Mouse (Mus musculus): ENCODE measurements at regions not wholly inside any gene's neighbourhood (a gene's known extent, or its start where the extent isn't known, plus 50 kb on each side); places are given as distances from the start of the nearest gene placed in this dataset.
A peak's percentile ranks its signal among the peaks of the same experiment; 100 is the strongest.
"Not testable (repeated sequence)": the region's sequence is repeated elsewhere in the genome, so short reads cannot be mapped to it uniquely, and the experiment has no call there.

GRCm38 (mm10) chr3:17592463-17592862, 355.7 kb upstream of the Cypt12 start:
- no peak overlapping the region for H3K27ac ChIP-seq
- WGBS = 26% methylated on average over 3 of the region's 3 CpGs
- peak; percentile 85 for ATAC-seq
- H3K9ac ChIP-seq = no peak overlapping the region
- H3K27me3 ChIP-seq = no peaks in the 10 kb centered on the region
- no peaks in the 10 kb centered on the region for H3K36me3 ChIP-seq (ENCODE audit: poor library complexity, severe bottlenecking)
- no peak overlapping the region for H3K4me3 ChIP-seq
- H3K9me3 ChIP-seq (replicated peaks) = no peaks in the 10 kb centered on the region
- no peak overlapping the region for H3K4me2 ChIP-seq
- 0 out of 2 replicates have a peak, but pooled peaks cover 3% of the 10 kb centered on the region for H3K4me1 ChIP-seq

- Histone ChIP-seq H3K4me3 (no peak overlapping the region), H3K27ac (no peak overlapping the region), H3K9ac (no peak overlapping the region), H3K4me1 (no peaks in the 10 kb centered on the region), H3K27me3 (no peaks in the 10 kb centered on the region), H3K4me2 (no peak overlapping the region), H3K36me3 (ENCODE audit: poor library complexity, severe bottlenecking) (no peaks in the 10 kb centered on the region), H3K9me3 (replicated peaks) (no peaks in the 10 kb centered on the region)
- no peak for ATAC-seq
- 65% methylated on average over 2 of the region's 2 CpGs for WGBS
These were observed 351.8 kb upstream of the Cypt12 start for GRCm38 (mm10) chr3:17596365-17596764.

GRCm38 (mm10) chr3:17613486-17613885, 334.7 kb upstream of the Cypt12 start:
- no peak overlapping the region for H3K27ac ChIP-seq
- peaks cover 36% of the 10 kb centered on the region for H3K27me3 ChIP-seq
- ATAC-seq = no peak
- no peak overlapping the region for H3K4me2 ChIP-seq
- H3K4me3 ChIP-seq = no peak overlapping the region
- no peak overlapping the region for H3K9ac ChIP-seq
- no peaks in the 10 kb centered on the region for H3K36me3 ChIP-seq (ENCODE audit: poor library complexity, severe bottlenecking)
- peaks cover 13% of the 10 kb centered on the region; the same call in 1 of the 2 replicates for H3K4me1 ChIP-seq
- no peaks in the 10 kb centered on the region for H3K9me3 ChIP-seq (replicated peaks)
- WGBS = 94% methylated on average over 1 of the region's 1 CpGs

GRCm38 (mm10) chr3:17616439-17617070, 331.7 kb upstream of the Cypt12 start:
- Histone ChIP-seq H3K9me3 (replicated peaks) (no peaks in the 10 kb centered on the region), H3K4me1 (peaks cover 13% of the 10 kb centered on the region; the same call in 1 of the 2 replicates), H3K4me3 (no peak overlapping the region), H3K27me3 (peaks cover 24% of the 10 kb centered on the region), H3K36me3 (ENCODE audit: poor library complexity, severe bottlenecking) (no peaks in the 10 kb centered on the region), H3K27ac (peak overlapping the region; percentile 31; the same call in 1 of the 2 replicates), H3K9ac (no peak overlapping the region), H3K4me2 (no peak overlapping the region)
- peak; percentile 95 for ATAC-seq
- 20% methylated on average over 2 of the region's 2 CpGs for WGBS

- peak overlapping the region; percentile 51 for H3K27ac ChIP-seq
These were observed 328.7 kb upstream of the Cypt12 start for GRCm38 (mm10) chr3:17619489-17619888.

GRCm38 (mm10) chr3:17619890-17620289, 328.3 kb upstream of the Cypt12 start:
- peak overlapping the region; percentile 19; the same call in 1 of the 2 replicates for H3K4me2 ChIP-seq

More at GRCm38 (mm10) chr3:17619489-17619888, 328.7 kb upstream of the Cypt12 start:
- Histone ChIP-seq H3K27me3 (peaks cover 21% of the 10 kb centered on the region), H3K4me1 (peaks cover 13% of the 10 kb centered on the region; the same call in 1 of the 2 replicates), H3K36me3 (ENCODE audit: poor library complexity, severe bottlenecking) (no peaks in the 10 kb centered on the region), H3K4me2 (peak overlapping the region; percentile 19; the same call in 1 of the 2 replicates), H3K9ac (no peak overlapping the region), H3K9me3 (replicated peaks) (no peaks in the 10 kb centered on the region), H3K4me3 (no peak overlapping the region)
- ATAC-seq = peak; percentile 31
- 21% methylated on average over 2 of the region's 2 CpGs for WGBS

DNA sequence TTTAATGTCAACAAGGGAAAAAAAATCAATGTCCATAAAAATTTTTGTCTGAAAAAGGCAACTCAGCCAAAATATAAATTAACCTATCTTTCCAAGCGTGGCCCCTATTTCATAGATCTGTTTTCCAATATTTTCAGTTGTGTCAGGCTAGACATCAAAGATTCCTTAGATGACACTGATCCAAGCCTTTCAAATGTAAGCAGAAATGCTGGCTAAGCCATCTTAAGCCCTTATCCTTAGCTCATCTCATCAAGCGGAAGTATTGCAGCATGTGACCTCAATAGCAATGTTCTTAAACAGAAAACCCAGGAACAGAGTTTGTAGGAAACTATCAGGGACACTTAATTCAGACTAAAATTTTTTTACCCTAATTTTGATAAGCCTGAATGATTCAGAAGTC, 327.8 kb upstream of the Cypt12 start:
- ATAC-seq = no peak
- H3K4me1 ChIP-seq = peaks cover 13% of the 10 kb centered on the region; the same call in 1 of the 2 replicates

More at GRCm38 (mm10) chr3:17619890-17620289, 328.3 kb upstream of the Cypt12 start:
- Histone ChIP-seq H3K4me1 (peaks cover 13% of the 10 kb centered on the region; the same call in 1 of the 2 replicates), H3K27ac (peak overlapping the region; percentile 51), H3K36me3 (ENCODE audit: poor library complexity, severe bottlenecking) (no peaks in the 10 kb centered on the region), H3K27me3 (peaks cover 20% of the 10 kb centered on the region), H3K4me3 (no peak overlapping the region), H3K9me3 (replicated peaks) (no peaks in the 10 kb centered on the region), H3K9ac (no peak overlapping the region)
- 39% methylated on average over 2 of the region's 2 CpGs for WGBS
- ATAC-seq = peak; percentile 82

GRCm38 (mm10) chr3:17632484-17632883, 315.7 kb upstream of the Cypt12 start:
- Histone ChIP-seq H3K9ac (no peak overlapping the region), H3K4me3 (no peak overlapping the region), H3K27ac (no peak overlapping the region), H3K4me1 (no peaks in the 10 kb centered on the region), H3K36me3 (ENCODE audit: poor library complexity, severe bottlenecking) (no peaks in the 10 kb centered on the region), H3K27me3 (peaks cover 3% of the 10 kb centered on the region; the same call in 1 of the 2 replicates), H3K4me2 (no peak overlapping the region), H3K9me3 (replicated peaks) (no peaks in the 10 kb centered on the region)
- 81% methylated on average over 3 of the region's 3 CpGs for WGBS
- ATAC-seq = peak; percentile 68; the same call in 1 of the 2 replicates

More for the DNA sequence above, 327.8 kb upstream of the Cypt12 start:
- WGBS = 66% methylated on average over 2 of the region's 2 CpGs
- Histone ChIP-seq H3K27ac (no peak overlapping the region; the same call in 1 of the 2 replicates), H3K9ac (no peak overlapping the region), H3K4me2 (no peak overlapping the region), H3K36me3 (ENCODE audit: poor library complexity, severe bottlenecking) (no peaks in the 10 kb centered on the region), H3K9me3 (replicated peaks) (no peaks in the 10 kb centered on the region), H3K4me3 (no peak overlapping the region), H3K27me3 (peaks cover 15% of the 10 kb centered on the region)

- no peak for ATAC-seq
- Histone ChIP-seq H3K4me3 (no peak overlapping the region), H3K4me1 (no peaks in the 10 kb centered on the region), H3K27ac (no peak overlapping the region), H3K9ac (no peak overlapping the region), H3K9me3 (replicated peaks) (no peaks in the 10 kb centered on the region), H3K36me3 (ENCODE audit: poor library complexity, severe bottlenecking) (no peaks in the 10 kb centered on the region), H3K27me3 (no peaks in the 10 kb centered on the region), H3K4me2 (no peak overlapping the region)
These were observed 311.9 kb upstream of the Cypt12 start for GRCm38 (mm10) chr3:17636276-17636675.

- H3K9me3 ChIP-seq (replicated peaks); H3K4me1 ChIP-seq; H3K27ac ChIP-seq; H3K4me3 ChIP-seq; H3K4me2 ChIP-seq; H3K36me3 ChIP-seq (ENCODE audit: poor library complexity, severe bottlenecking); ATAC-seq; H3K9ac ChIP-seq; H3K27me3 ChIP-seq: not testable (repeated sequence)
- WGBS = 71% methylated on average over 2 of the region's 2 CpGs
These were observed 288.2 kb upstream of the Cypt12 start for GRCm38 (mm10) chr3:17659988-17660387.

- no peak for ATAC-seq
- Histone ChIP-seq H3K4me2 (no peak overlapping the region), H3K9ac (no peak overlapping the region), H3K9me3 (replicated peaks) (no peaks in the 10 kb centered on the region), H3K27me3 (no peaks in the 10 kb centered on the region), H3K4me1 (no peaks in the 10 kb centered on the region), H3K36me3 (ENCODE audit: poor library complexity, severe bottlenecking) (no peaks in the 10 kb centered on the region), H3K4me3 (no peak overlapping the region), H3K27ac (no peak overlapping the region)
- WGBS = 92% methylated on average over 1 of the region's 1 CpGs
These were observed 286.2 kb upstream of the Cypt12 start for GRCm38 (mm10) chr3:17661987-17662386.

- no peak overlapping the region for H3K27ac ChIP-seq
- 85% methylated on average over 1 of the region's 1 CpGs for WGBS
These were observed 281.2 kb upstream of the Cypt12 start for GRCm38 (mm10) chr3:17667016-17667415.

GRCm38 (mm10) chr3:17668839-17669238, 279.4 kb upstream of the Cypt12 start:
- Histone ChIP-seq H3K9me3 (replicated peaks) (no peaks in the 10 kb centered on the region), H3K27ac (no peak overlapping the region), H3K4me2 (no peak overlapping the region), H3K36me3 (ENCODE audit: poor library complexity, severe bottlenecking) (no peaks in the 10 kb centered on the region), H3K4me1 (no peaks in the 10 kb centered on the region), H3K4me3 (no peak overlapping the region), H3K9ac (no peak overlapping the region), H3K27me3 (no peaks in the 10 kb centered on the region)
- 87% methylated on average over 2 of the region's 2 CpGs for WGBS
- no peak for ATAC-seq

More at GRCm38 (mm10) chr3:17667016-17667415, 281.2 kb upstream of the Cypt12 start:
- Histone ChIP-seq H3K4me1 (no peaks in the 10 kb centered on the region), H3K4me2 (no peak overlapping the region), H3K9me3 (replicated peaks) (no peaks in the 10 kb centered on the region), H3K4me3 (no peak overlapping the region), H3K27me3 (no peaks in the 10 kb centered on the region), H3K9ac (no peak overlapping the region), H3K36me3 (ENCODE audit: poor library complexity, severe bottlenecking) (no peaks in the 10 kb centered on the region)
- no peak for ATAC-seq

Data from forebrain, embryonic 13.5 days (tissue).